Mouse (Mus musculus): Measurements from ENCODE around the gene Sec1.

Gene Sec1

DNA sequence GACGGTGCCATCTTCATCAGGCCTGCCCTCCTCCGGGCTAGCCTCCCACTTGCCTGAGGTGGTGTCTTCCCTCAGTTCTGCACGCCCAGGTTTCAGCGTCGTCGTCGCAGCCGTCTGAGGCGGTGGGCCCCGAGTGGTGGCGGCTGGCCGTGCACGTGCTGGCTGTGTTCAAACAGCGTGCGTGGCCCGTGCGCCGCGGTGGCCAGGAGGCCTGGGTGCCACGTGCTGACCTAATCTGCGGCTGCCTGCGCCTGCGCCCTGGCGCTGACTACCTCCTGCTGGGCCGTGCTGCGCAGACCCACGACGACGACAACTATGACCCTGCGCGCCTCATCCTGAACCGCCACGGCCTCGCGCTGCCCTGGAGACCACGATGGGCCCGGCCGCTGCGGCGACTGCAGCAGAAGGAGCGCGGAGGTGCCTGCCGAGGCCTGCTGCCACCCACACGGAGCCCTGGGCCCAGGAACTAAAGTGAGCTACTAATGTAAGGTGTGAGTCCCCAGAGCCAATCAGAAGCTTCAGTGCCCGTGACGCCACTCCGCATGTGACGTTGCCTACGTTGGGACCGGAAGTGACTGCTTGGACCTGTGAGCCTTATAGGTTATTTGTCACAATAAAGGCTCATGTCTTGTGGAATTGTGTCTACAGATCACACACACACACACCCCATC, at the start of gene Sec1:
TSS of gene Sec1 (minus strand) at position 482 of the 671 bp plus-strand sequence.
- DNase-seq = no peak

DNA sequence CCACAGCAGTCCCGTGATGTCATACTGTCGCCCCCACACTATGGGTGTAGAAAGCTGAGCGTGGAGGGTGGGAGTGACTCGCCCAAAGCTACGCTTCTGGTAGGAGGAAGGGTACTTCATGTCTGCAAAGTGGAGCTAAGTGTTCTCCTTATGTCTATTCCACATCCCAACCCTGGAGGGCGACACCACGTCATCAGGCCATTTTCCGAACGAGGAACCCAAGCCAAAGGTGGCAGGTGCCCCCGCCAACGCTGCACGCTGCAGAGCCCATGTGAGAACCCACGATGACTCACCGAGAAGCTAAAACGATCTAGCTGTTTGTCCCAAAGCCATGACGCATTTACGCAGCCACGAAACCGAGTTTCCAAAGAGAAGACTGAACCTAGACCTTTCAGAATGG, 48.1 kb upstream of the Sec1 start:
- no peak for DNase-seq

DNA sequence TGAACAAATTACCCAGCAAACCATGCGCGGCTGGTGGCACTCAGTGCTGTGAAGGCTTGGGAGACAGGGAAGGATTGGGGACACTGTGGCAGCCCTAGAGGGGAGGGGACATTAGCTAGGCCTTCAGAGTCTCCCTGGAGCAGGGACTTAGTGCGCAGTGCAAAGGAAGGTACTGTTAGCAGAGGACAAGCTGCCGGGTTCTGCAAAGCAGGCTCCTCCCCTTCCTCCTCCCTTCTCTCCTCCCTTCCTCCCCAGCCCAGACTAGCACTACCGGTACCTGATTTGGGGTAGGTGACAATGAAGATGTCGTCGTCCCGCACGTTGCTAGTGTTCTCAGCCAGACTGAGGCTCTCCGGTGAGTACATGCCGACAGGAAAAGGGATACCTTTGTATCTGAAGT, 47.6 kb upstream of the Sec1 start:
- no peak for DNase-seq

DNA sequence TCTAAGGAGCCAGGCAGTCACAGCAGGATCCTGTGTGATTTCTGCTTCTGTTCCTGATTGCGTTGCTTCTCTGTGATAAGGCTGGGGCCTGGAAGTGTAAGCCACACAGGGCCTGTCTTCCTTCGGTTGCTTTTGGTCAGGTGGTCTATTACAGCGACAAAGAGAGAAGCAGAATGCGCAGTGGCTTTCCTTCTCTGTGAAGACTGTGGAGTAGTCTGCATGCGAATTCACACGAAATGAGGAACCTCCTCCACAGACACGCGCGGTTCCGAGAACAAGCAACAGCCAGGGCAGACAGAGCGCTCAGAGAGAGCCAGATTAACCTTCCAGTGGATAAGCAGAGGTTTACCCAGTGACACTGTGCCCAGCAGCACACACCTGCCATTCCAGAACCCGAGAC, 47.1 kb upstream of the Sec1 start:
- DNase-seq = no peak

DNA sequence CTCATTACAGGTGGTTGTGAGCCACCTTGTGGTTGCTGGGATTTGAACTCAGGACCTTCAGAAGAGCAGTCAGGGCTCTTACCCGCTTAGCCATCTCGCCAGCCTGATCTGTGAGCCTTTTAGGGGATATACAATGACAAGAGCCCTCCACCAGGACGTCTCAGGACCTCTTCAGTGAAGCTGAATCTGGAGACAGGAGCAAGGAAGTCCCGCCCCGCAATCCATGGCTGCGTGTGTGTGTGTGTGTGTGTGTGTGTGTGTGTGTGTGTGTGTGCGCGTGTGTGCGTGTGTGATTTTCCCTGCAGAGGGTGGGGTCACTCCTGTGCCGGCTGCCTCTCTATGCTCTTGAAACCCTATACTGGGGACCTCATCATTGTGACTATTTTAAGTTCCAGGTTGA, 45.6 kb upstream of the Sec1 start:
- no peak for DNase-seq

DNA sequence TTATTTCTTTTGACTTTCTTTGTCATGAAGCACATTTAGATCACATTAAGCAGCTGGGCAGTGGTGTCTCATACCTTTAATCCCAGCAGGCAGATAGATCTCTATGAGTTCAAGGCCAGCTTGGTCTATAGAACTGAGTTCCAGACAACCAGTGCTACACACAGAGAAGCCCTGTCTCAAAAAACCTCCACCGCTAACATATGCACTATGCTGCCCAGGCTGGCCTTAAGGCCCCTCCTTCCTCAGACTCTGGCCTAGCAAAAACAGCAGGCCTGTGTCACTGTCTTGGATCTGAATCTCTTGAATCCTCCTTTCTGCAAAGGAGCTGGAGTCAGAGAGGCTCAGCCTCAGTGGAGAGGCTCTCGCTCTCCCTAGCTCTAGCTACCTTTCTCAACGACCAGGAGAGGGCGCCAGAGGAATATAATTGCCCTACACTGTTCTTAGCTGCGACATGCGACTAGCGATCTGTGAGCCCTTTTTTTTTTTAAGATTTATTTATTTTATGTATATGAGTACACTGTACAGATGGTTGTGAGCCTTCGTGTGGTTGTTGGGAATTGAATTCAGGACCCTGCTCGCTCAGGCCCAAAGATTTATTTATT, 45.1 kb upstream of the Sec1 start:
- peak; percentile 79 for DNase-seq

DNA sequence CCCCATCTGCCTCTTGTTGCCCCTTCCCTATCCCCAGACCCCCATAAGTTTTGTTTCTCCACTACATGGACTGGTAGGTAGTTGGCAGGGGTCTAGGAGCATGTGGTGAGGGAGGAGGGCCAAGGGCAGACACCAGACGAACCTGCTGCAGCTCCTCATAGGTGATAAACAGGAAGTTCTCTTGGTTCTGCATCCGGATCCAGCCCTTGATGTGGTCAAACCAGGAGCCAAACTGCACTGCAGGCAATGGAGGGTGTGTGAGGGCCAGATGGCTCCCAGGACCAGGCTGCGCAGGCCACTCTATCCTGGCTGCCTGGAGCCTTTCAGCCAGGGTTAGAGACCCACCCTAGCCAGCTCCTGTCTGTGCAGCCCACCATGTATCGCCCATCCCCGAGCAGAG, 39.3 kb upstream of the Sec1 start:
- no peak for DNase-seq

DNA sequence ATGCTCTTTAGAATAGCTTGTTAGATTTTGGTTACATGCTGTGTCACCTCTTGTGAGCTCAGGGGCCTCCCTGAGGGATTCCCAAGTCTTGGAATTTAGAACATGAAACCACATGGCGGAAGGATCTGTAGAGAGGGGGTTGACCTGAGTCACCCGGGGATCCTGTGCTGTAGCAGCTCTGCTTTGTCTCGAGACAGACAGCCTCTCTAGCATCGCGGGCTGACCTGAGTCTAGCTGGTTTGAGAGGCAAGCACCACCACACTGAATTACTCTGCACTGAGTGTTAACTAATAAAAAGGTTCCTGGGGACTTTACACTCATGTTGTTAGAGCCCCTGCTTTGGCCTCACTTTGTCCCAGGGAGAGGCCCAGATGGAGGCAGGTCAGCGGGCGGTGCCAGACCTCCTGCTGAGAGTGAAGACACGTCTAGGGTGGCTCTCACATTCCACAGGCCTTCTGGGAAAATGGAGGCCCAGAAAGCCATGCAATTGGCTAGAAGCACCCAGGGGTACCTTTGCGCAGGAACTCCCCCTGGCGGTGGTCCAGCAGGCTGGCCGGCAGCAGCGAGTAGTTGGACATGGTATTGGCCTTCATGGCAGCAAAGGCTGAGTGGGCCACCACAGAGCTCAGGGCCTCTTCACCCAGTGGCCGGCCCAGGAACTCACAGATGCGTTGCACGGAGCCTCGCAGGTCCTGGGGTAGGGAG, 36.7 kb upstream of the Sec1 start:
- DNase-seq = no peak

DNA sequence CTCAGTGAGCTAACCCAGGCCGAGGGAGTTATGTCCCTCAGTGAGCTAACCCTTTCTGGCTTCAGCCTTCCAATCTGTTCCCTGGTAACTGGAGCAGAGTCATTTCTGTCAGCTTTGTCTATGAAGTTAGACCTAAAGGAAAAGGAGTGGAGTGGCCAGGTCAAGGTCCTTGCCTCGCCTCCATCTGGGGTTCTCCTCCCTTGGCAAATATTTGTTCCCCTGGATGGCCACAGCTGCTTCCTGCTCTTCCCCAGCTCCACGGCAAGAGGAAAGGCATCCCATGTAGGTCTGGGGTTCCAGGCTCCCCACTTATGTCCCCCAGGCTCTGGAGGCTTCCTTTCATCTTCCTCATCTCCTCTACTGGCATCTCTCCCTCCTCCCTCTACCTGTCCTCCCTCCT, 33.4 kb upstream of the Sec1 start:
- no peak for DNase-seq

DNA sequence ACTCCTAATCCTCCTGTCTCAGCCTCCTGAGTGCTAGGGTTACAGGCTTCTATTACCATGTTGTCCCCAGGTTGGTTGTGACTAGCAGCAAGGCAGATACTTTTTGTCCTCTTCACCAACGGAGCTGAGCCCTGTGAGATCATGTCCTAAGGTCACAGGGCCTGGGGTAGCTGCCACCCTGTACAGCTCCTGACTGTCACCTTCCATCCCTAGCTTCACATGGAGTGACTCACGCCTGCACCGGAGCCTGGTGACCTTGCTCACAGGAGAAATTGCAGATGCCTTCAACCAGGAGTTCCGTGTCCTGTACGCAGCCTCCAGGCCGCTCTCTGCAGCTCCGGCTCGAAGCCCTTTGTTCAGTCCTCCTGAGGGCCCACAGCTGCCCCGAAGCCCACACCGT, 32.2 kb upstream of the Sec1 start:
- no peak for DNase-seq

DNA sequence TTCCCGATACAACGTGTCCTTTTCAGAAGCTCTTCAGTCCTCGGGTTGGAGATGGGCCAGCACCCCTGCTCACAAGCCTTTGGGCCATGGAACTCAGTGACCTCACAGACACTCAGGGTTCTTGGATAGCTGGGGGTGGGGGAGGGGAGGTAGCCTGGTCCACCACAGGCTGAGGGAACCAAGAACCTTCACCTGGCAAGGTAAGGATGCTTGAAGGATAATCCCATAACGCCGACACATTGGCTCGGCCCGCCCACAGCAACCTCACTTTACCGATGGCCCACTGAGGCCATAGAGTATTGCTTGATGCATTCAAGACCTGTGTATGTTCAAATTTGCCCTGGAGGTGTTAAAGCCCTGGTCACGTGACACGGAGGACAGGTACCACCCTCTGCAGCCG, 31.5 kb upstream of the Sec1 start, which contains the start of gene Spaca4:
TSS of gene Spaca4 (minus strand) at position 101 of the 400 bp plus-strand sequence.
- no peak for DNase-seq

DNA sequence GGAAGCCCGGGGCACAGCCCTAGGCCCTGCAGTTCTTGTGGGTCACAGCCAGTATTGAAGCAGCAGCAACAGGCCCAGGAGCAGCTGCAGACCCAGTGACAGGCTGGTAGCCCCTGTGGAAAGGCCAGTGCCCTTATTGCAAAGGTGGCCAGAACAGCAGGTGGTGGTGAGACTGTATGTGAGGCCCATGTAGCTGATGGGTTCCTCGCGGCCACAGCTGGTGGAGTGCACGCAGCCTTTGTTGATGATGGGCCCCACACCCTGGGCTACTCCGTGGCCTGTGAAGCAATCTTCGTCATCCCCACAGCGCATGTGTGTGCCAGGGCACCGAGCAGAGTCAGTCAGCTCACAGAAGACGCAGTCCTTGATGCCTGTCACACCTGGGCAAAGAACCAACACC, 30.9 kb upstream of the Sec1 start:
- no peak for DNase-seq

DNA sequence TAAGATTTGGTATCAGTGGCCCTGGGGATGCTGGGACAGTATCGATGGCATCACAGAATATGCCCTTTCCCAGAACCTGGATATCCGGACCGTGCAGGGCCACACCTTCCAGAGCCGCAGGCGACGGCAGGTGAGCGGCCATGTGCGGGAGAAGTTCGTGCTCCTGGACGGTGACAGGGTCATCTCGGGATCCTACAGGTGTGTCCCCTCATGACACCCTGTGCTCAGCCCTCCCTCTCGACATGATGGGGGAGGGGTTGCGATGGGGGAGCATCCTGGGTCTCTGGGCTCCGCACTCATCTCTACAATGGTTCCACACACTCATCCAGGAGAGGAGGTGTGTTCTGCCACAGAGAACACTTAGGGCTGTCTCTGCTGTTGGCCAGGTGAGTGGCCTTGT, 29.6 kb upstream of the Sec1 start:
- DNase-seq = no peak

DNA sequence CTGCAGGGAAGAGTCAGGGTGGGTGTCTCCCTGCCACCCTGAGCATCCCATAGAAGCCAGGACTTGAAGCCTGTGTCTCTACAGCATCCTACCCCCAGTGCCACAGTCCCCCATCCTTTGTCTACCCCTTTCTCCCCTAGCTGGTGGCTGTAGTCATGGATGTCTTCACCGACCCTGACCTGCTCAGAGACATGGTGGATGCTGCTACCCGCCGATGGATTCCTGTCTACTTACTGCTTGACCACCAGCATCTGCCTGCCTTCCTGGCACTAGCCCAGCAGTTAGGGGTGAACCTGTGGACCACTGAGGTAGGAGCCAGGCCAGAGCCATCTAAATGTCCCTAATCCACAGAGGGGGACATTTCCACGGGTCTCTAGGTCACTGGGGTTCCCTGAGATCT, 29.1 kb upstream of the Sec1 start:
- DNase-seq = no peak

DNA sequence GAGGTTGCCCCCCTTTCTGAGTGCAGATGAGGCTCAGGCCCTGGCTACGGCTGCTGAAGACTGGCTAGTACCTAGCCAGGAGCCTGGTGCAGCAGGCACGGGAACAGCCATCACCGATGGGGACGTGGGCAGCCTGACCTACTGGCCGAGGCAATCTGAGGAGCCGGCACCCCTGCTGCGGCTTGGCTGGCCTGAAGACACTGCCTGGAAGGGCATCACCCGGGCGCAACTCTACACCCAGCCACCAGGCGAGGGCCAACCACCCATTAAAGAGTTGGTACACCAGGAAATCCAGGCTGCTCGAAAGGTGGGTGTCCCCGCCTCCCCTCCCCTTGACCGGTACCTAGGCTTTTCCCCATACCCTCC, 28.1 kb upstream of the Sec1 start:
- DNase-seq = no peak

DNA sequence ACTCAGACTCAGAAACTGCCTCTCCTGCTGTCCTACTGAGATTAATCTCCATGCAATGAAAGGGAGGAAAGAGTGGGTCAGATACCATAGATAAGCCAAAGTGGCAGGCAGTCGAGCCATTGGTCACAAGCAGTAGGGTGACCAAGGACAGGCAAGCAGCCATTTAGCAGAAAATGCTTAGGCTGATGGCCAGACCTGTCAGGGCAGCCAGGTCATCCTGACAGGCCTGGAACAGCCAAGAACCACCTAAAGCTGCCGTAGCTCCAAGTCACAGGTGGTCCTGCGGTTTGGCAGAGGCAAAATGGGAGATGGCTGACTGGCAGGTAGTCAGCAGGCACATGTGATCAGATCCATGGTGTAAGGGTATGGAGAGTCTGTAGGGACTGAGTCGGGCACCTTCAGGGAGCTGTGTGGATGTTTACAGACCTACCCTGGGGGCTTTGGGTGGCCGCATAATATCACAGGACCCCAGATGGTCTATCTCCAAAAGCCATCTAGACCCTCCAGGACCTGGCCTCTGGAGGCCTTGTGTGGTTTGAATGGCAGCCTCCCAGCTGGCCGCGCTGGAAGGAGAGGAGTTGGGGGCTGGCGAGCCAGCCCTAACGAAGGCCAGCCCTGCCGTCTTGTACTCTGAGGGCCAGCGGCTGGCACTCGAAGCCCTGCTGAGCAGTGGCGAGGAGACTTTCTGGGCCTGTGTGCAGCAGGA, 27.6 kb upstream of the Sec1 start:
- DNase-seq = no peak

DNA sequence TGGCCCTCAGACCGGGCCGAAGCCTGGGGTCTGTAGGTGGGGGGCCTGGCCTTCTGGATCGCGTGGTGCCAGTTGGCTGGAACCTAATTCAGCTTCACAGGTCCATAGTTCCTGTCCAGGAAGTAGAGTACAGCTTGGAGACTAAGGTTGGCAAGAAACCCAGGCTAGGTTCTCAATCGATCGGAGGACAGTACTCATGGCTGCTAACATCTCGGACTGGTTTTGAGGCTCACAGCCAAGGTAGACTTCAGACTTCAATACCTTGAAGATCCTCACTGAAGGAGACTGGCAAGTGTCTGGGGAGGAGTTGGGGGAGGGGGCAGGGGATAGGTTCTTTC, 27.0 kb upstream of the Sec1 start:
- no peak for DNase-seq

DNA sequence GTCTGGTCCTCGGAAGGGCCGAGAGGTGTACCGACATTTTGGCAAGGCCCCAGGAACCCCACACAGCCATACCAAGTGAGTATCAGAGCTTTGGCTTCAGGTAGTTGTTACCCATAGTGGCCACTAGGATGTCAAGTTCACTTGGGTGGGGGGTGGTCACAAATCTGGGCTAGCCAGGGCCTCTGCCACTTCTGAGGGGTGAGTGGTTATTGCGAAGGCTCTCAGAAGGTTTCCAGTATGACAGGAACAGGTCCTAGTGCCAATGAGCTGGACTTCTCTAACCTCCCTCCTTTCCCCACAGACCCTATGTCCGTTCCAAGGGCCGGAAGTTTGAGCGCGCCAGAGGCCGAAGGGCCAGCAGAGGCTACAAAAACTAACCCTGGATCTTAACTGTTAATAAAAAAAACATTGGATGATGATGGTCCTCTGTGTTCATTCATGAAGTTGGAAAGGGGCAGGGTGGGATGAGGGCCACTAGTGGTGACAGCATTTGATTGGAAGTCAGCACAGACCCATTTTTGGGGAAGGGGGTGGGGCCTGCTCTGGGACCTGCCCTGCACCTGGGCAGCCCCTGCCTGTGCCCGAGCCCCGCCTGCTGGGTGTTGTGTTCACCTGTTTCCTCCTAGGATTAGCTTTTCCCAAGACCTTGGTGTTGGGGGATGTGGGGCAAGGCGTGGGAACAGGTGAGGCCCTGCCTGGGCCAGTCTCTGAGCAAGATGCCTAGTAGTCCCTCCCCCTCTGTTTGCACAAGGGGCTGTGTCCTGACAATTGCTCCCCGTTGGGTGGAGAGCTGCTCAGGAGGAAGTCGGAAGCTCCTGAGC, 26.4 kb upstream of the Sec1 start, which contains the start of gene Fam83e:
TSS of gene Fam83e (plus strand) at position 800 of the 821 bp plus-strand sequence.
- no peak for DNase-seq

DNA sequence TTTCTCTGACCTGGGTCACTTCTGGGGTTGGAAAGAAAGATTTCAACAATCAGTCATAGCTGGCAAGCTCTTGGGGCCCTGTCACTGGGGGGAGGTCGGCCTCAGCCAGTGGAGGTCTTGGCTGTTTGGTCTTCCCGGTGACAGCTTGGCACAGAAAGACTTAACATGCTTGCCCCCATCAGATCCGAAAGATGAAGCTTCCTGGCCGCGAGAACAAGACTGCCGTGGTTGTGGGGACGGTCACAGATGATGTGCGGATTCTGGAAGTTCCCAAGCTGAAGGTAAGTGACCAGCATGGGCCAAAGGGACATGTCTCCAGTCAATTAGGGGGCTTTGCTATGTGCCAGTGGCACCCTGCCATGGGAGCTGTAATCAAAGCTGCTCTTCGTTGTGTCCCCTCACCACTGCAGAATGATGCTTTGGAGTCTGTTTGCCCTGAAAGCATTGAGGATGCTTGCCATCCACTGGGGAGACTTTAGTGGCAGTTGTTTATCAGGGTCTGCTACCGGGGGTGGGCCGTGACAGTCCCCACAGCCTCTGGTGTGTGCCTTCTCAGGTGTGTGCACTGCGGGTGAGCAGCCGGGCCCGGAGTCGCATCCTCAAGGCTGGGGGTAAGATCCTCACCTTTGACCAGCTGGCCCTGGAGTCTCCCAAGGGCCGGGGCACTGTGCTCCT, 25.7 kb upstream of the Sec1 start:
- no peak for DNase-seq

DNA sequence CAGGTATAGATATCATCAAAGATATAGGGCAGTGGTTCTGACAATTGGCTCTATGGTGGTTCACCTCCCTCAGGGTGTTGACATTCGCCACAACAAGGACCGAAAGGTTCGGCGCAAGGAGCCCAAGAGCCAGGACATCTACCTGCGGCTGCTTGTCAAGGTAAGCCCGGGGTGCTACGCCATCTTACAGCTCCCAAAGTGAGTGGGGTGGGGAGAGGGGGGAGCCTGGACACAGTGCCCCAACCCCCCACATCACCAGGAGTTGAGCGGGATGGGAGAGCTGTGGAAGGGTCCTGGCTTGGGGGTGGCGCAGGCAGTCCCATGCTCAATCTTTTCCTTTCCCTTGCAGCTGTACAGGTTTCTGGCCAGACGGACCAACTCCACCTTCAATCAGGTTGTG, 25.0 kb upstream of the Sec1 start:
- DNase-seq = no peak

DNA sequence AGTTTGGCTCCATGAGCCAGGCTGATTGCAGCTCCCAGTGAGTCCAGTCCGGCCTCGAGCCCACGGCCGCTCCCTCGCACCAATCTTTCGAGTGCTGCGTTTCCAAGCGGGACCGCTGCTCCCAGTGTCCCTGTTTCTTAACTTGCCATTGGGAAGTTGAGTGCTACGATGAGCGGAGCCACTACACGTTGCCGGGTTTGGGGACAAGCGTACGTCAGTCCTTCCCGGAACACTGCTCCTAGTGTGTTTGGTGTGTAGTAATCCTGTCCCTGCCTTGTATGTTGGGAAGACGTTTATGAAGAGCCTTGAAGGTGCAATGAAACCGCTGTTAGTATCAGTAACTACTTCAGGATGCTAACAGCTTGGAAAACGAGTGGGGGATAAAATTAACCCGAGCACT, 24.1 kb upstream of the Sec1 start:
- no peak for DNase-seq

DNA sequence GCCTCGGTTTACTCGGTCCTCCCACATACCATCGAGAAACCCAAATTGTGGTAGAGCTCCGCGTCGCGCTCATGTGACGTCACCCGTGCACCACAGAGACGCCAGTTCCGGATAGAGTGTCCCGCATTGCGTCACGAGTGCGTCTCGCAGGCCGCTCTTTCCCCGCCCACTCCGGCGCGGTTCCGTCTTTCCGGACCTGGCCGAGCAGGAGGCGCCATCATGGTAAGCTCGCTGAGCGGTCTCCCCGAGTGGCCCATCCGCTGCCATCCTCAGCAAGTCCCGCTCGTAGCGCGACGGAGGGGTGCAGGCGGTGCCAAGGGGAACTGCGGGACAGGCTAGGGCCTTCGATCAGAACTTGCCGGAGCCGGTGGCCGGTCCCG, 23.7 kb upstream of the Sec1 start, which contains the start of gene Sphk2:
TSS of gene Sphk2 (minus strand) at position 85 of the 380 bp plus-strand sequence.
- peak; percentile 98 for DNase-seq
